Mouse (Mus musculus) forebrain, postnatal 0 days (tissue): Measurements from ENCODE around the gene Gm49321. TPM values are rescaled to one million over a fixed set of nuclear protein-coding genes. Genes with fewer than 3 reads are reported as not detected.

Source experiments
- ATAC-seq: fragments of 200-750 bp; cut with Nextera tagmentation; 2 replicates; pipeline ENCODE4 v1.8.0; 2017; ENCODE audit warnings: mild to moderate bottlenecking, moderate library complexity
- DNase-seq: peaks from one replicate; pipeline ENCODE4 v3.0.0-alpha.2; 2015
- H3K27ac ChIP-seq: fragments of 300-500 bp; sonication (generic); 2 replicates; pipeline ENCODE4 v1.5.1; 2014; ENCODE audit warnings: low read depth, mild to moderate bottlenecking, antibody characterized with exemption, low read length, moderate library complexity, mixed read lengths
- H3K27me3 ChIP-seq: fragments of 300-500 bp; sonication (generic); 2 replicates; pipeline ENCODE4 v1.6.1; 2014; ENCODE audit warnings: mild to moderate bottlenecking, low read length, mixed read lengths; ENCODE audit not compliant: insufficient read depth
- H3K36me3 ChIP-seq: fragments of 300-500 bp; sonication (generic); 2 replicates; pipeline ENCODE4 v1.6.1; 2014; ENCODE audit warnings: mild to moderate bottlenecking, moderate library complexity; ENCODE audit not compliant: insufficient read depth
- H3K4me1 ChIP-seq: fragments of 300-500 bp; sonication (generic); 2 replicates; pipeline ENCODE4 v1.6.1; 2014; ENCODE audit warnings: antibody characterized with exemption; ENCODE audit not compliant: insufficient read depth
- H3K4me2 ChIP-seq: fragments of 300-500 bp; sonication (generic); 2 replicates; pipeline ENCODE4 v1.6.1; 2014; ENCODE audit warnings: low read depth, mild to moderate bottlenecking, moderate library complexity
- H3K4me3 ChIP-seq: fragments of 300-500 bp; sonication (generic); 2 replicates; pipeline ENCODE4 v1.5.1; 2014; ENCODE audit warnings: low read depth, low read length, mixed read lengths
- H3K9ac ChIP-seq: fragments of 300-500 bp; sonication (generic); 2 replicates; pipeline ENCODE4 v1.6.1; 2014; ENCODE audit warnings: mild to moderate bottlenecking
- H3K9me3 ChIP-seq: fragments of 300-500 bp; sonication (generic); 2 replicates; pipeline ENCODE4 v1.6.1; 2016; ENCODE audit warnings: low read length
- CTCF ChIP-seq: sonication (generic); IDR thresholded peaks from 2 replicates; pipeline ENCODE4 v1.5.1; 2016; ENCODE audit warnings: antibody characterized with exemption, control low read depth, low read depth
- WGBS: fragments of 180-500 bp; shearing (Covaris S2); extraction: QIAGEN DNeasy Blood & Tissue Kit; methylation state at CpG from one replicate; pipeline ENCODE4 v1.1.7; 2014; 5-methylcytosine and 5-hydroxymethylcytosine counted together
- polyA plus RNA-seq: library from polyadenylated mRNA; unstranded; fragments of >200 nt; fragmentation: Nextera tagmentation; extraction: Ambion mirVana; gene quantifications from 2 replicates; pipeline ENCODE4 v1.2.1, GENCODE M21; 2015
- total RNA-seq: library from RNA; depleted of rRNA; stranded (reverse); fragments of >200 nt; gene quantifications from 2 replicates; pipeline ENCODE4 v1.2.3, GENCODE M21; 2014; rRNA removed

The Gm49321 gene
- total and polyA plus RNA-seq, 2 experiments from 2014 or later, result 15.7 TPM; not detected in 1

- H3K9me3 ChIP-seq, result no peaks in the 10 kb centered on the region
- H3K36me3 ChIP-seq, result peaks cover under 1% of the 10 kb centered on the region; the same call in 1 of the 2 replicates
- DNase-seq, result peak; percentile 87
- TF ChIP-seq CTCF, result peak; percentile 96
- WGBS, result 1% methylated on average over 6 of the region's 6 CpGs
- peak; percentile 87 for ATAC-seq
- H3K27me3 ChIP-seq, result no peaks in the 10 kb centered on the region
- no peak overlapping the region for H3K27ac ChIP-seq
- H3K4me1 ChIP-seq, result no peaks in the 10 kb centered on the region; the same call in 1 of the 2 replicates
- H3K9ac ChIP-seq, result no peak overlapping the region
- H3K4me3 ChIP-seq, result no peak overlapping the region
- no peak overlapping the region for H3K4me2 ChIP-seq
Measured at GRCm38 (mm10) chr12:74013739-74014138, 76.3 kb downstream of the Gm49321 start.

GRCm38 (mm10) chr12:74014739-74015270 is 77.4 kb downstream of the Gm49321 start:
- Histone ChIP-seq H3K27me3 (no peaks in the 10 kb centered on the region), H3K4me3 (no peak overlapping the region), H3K4me2 (no peak overlapping the region), H3K36me3 (no peaks in the 10 kb centered on the region; the same call in 1 of the 2 replicates), H3K27ac (no peak overlapping the region), H3K9ac (no peak overlapping the region), H3K4me1 (no peaks in the 10 kb centered on the region; the same call in 1 of the 2 replicates), H3K9me3 (no peaks in the 10 kb centered on the region)
- DNase-seq (no peak), ATAC-seq (no peak)
- peak; percentile 52 for TF ChIP-seq CTCF
- 58% methylated on average over 7 of the region's 7 CpGs for WGBS

DNA sequence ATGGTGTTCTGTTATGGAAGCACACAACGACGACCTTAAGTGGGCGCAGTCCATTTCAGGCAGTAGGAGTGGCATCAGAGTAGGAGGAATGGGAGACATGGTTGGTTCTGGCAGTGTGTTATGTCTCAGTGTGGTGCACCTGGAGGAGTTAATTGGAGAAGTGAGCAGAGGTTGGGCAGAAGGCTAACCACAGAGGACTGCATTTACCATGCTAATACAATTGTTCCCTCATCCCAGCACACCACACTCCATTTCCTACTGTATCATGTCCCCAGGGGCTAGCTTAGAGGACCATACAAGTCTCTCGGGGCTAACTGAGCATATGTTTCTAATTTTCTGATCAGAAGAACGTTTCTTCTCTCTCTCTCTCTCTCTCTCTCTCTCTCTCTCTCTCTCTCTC is 78.0 kb downstream of the Gm49321 start:
- DNase-seq (no peak), ATAC-seq (no peak)
- Histone ChIP-seq H3K4me3 (no peak overlapping the region), H3K27me3 (no peaks in the 10 kb centered on the region), H3K4me2 (no peak overlapping the region), H3K36me3 (no peaks in the 10 kb centered on the region; the same call in 1 of the 2 replicates), H3K9ac (no peak overlapping the region), H3K27ac (no peak overlapping the region), H3K4me1 (no peaks in the 10 kb centered on the region), H3K9me3 (no peaks in the 10 kb centered on the region)
- no peak for TF ChIP-seq CTCF
- WGBS, result 80% methylated on average over 5 of the region's 5 CpGs

Other genes with a start within 250 kb of the Gm49321 start
- gene Hif1a, start 36.3 kb upstream of the Gm49321 start, total RNA-seq, result 101 and 118 TPM in 2 replicates
- gene Hif1a, start 36.3 kb upstream of the Gm49321 start, polyA plus RNA-seq, result 48.5 and 56.6 TPM in 2 replicates
- gene Snapc1, start 26.8 kb downstream of the Gm49321 start, total RNA-seq, result 18.1 and 21.9 TPM in 2 replicates
- 15.2 and 17.9 TPM in 2 replicates for gene Snapc1, start 26.8 kb downstream of the Gm49321 start, polyA plus RNA-seq
- gene Syt16, start 60.0 kb downstream of the Gm49321 start, total RNA-seq, result 114 TPM in 2 replicates
- gene Syt16, start 60.0 kb downstream of the Gm49321 start, polyA plus RNA-seq, result 95.2 and 102 TPM in 2 replicates